Mouse (Mus musculus): ENCODE measurements around the gene Gp1ba. TPM values are rescaled to one million over a fixed set of nuclear protein-coding genes. Genes with fewer than 3 reads are reported as not detected.

Gp1ba gene
- polyA plus RNA-seq, 1 experiment from 2014 or later: 0.07 TPM

DNA sequence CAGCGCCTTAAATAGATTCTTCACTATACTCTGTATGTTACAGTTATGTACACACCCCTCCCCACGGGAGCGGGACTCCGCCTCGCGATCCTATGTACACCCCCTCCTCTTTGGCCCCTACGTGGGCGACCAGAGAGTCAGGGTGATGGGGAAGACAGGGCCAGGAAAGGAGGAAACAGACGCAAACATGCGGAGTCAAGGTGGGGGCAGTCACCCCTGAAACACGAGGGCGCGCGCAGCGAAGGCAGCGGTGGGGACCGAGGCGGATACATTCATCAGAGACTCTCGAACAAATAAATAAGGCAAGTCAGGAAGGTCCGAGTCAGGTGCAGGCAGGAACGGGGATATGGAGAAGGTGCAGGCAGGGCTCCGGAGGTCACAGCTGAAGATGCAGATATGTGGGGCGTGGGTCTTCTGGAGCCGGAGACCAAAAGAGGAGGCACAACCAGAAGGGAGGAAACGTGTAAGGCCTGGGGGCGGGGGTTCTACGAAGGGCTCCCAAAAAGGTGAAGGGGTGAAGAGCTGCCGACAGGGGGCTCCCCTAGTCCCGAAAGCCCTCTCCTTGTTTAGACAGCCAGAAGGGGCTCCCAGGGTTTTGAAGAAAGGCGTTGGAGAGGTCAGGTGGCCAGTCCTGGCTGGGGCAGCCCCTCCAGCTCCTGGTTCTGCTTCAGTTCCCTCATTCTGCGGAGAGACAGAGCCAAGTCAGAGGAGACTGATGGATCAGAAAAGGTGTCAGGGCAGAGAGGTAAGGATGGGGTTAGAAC lies 30.8 kb downstream of the Gp1ba start:
- peak overlapping the region; percentile 93 for H3K4me2 ChIP-seq (replicated peaks; ENCODE audit: low read depth)
- no peaks in the 10 kb centered on the region for H3K9me3 ChIP-seq (ENCODE audit: control insufficient read depth)
- peaks cover 40% of the 10 kb centered on the region for H3K36me3 ChIP-seq (ENCODE audit: control insufficient read depth, insufficient read depth)
- peak overlapping the region; percentile 88 for H3K27ac ChIP-seq (ENCODE audit: low read depth, low read length)
- no peak for ATAC-seq
- no peaks in the 10 kb centered on the region for H3K4me1 ChIP-seq (replicated peaks; ENCODE audit: control insufficient read depth, insufficient read depth, low read length)
- WGBS: under 1% methylated on average over 31 of the region's 31 CpGs
- peak overlapping the region; percentile 59 for H3K9ac ChIP-seq (ENCODE audit: low read depth, low read length)
- peak overlapping the region; percentile 63 for H3K4me3 ChIP-seq (ENCODE audit: low read depth, low read length)
- TF ChIP-seq CTCF (IDR thresholded peaks at IDR 0.05; ENCODE audit: low read depth): peak; percentile 70
- no peaks in the 10 kb centered on the region for H3K27me3 ChIP-seq (replicated peaks; ENCODE audit: control insufficient read depth, insufficient read depth, low read length)

DNA sequence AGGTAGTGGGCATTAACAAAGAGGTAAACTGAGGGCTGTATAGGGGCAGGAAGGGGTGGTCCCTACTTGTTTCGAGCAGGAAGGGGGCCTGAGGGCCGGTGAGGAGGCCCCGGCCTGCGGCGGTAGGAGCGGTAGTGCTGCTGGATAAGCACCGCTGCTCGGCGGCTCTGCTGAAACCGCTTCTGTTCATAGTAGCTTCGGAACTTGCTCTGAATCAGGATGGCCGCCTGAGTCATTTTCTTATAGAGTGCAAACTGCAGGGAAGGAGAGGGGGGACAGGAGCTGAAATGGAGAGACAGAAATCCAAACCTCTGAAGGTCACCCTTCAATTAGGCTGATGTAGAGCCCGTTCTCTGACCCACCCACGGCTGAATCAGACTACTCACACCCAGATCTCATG lies 31.6 kb downstream of the Gp1ba start:
- no peak for TF ChIP-seq CTCF (IDR thresholded peaks at IDR 0.05; ENCODE audit: low read depth)
- H3K27me3 ChIP-seq (replicated peaks; ENCODE audit: control insufficient read depth, insufficient read depth, low read length): no peaks in the 10 kb centered on the region
- 0 out of 2 replicates have a peak overlapping the region, but pooled peaks have one; percentile 63 for H3K4me3 ChIP-seq (ENCODE audit: low read depth, low read length)
- peak overlapping the region; percentile 9; the same call in 1 of the 2 replicates for H3K27ac ChIP-seq (ENCODE audit: low read depth, low read length)
- ATAC-seq: no peak
- peak overlapping the region; percentile 93 for H3K4me2 ChIP-seq (replicated peaks; ENCODE audit: low read depth)
- H3K36me3 ChIP-seq (ENCODE audit: control insufficient read depth, insufficient read depth): peaks cover 42% of the 10 kb centered on the region
- no peaks in the 10 kb centered on the region for H3K4me1 ChIP-seq (replicated peaks; ENCODE audit: control insufficient read depth, insufficient read depth, low read length)
- 39% methylated on average over 14 of the region's 14 CpGs for WGBS
- no peaks in the 10 kb centered on the region for H3K9me3 ChIP-seq (ENCODE audit: control insufficient read depth)
- no peak overlapping the region for H3K9ac ChIP-seq (ENCODE audit: low read depth, low read length)

DNA sequence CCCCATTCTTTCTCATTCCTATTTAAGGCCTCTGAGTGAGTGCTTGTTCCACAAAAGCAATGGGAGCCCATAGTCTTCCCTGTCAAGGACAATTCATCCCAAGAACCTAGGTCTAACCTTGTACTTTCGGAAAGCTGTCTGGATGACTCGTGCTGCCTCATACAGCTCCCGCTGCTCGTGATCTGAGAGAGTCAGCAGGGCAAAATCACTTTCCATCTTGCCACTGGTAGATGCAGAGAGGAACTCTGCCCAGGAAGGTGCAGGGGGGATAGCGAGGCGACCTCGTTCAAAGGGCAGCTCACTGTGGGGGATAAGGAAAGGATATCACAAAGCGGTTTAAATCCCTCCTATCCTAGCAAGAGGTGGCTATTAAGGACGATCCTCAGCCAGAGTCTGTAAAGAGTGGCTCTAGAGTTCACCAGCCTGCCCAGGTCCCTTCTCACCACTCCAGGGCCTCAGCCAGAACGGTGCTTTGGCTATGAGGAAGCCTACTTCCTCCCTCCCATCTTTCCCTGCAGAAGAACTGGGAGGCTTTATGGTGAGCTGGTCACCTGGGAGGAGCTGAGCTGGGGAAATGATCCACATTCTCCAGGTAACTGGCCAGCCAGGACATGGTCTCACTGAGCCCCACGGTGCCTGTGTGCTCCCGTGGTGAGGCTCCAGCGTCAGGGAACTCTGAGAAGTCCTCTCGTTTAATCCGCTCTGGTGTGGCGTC lies 32.6 kb downstream of the Gp1ba start:
- peaks cover 45% of the 10 kb centered on the region for H3K36me3 ChIP-seq (ENCODE audit: control insufficient read depth, insufficient read depth)
- H3K4me1 ChIP-seq (replicated peaks; ENCODE audit: control insufficient read depth, insufficient read depth, low read length): no peaks in the 10 kb centered on the region
- H3K27ac ChIP-seq (ENCODE audit: low read depth, low read length): no peak overlapping the region; the same call in 1 of the 2 replicates
- no peak for TF ChIP-seq CTCF (IDR thresholded peaks at IDR 0.05; ENCODE audit: low read depth)
- no peaks in the 10 kb centered on the region for H3K27me3 ChIP-seq (replicated peaks; ENCODE audit: control insufficient read depth, insufficient read depth, low read length)
- H3K4me3 ChIP-seq (ENCODE audit: low read depth, low read length): no peak overlapping the region
- no peak overlapping the region for H3K4me2 ChIP-seq (replicated peaks; ENCODE audit: low read depth)
- 73% methylated on average over 16 of the region's 16 CpGs for WGBS
- H3K9me3 ChIP-seq (ENCODE audit: control insufficient read depth): no peaks in the 10 kb centered on the region
- peak overlapping the region; percentile 22; the same call in 1 of the 2 replicates for H3K9ac ChIP-seq (ENCODE audit: low read depth, low read length)
- no peak for ATAC-seq

DNA sequence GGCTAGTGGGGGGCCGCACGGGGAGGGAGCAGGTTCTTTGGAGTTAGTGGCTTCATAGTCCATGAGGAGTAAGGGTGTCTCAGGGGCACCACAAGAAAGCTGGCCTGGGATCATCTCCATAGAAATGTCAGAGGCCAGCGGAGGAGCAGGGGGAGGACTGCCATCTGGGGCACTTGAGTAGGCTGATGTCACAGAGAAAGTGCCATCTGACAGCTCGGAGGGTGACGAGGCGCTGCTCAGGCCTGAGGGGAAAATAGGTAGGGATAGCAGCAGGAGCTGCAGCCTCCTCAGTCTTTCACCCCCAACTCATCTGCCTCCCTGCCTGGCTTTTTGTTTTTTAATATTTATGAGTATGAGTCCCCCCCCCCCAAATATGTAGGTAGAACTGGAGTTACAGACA lies 35.1 kb downstream of the Gp1ba start:
- no peak for ATAC-seq
- 89% methylated on average over 6 of the region's 6 CpGs for WGBS
- no peak overlapping the region for H3K4me2 ChIP-seq (replicated peaks; ENCODE audit: low read depth)
- no peak overlapping the region for H3K4me3 ChIP-seq (ENCODE audit: low read depth, low read length)
- no peaks in the 10 kb centered on the region for H3K27me3 ChIP-seq (replicated peaks; ENCODE audit: control insufficient read depth, insufficient read depth, low read length)
- no peaks in the 10 kb centered on the region for H3K4me1 ChIP-seq (replicated peaks; ENCODE audit: control insufficient read depth, insufficient read depth, low read length)
- H3K36me3 ChIP-seq (ENCODE audit: control insufficient read depth, insufficient read depth): peaks cover 62% of the 10 kb centered on the region
- no peaks in the 10 kb centered on the region for H3K9me3 ChIP-seq (ENCODE audit: control insufficient read depth)
- H3K9ac ChIP-seq (ENCODE audit: low read depth, low read length): no peak overlapping the region
- no peak overlapping the region for H3K27ac ChIP-seq (ENCODE audit: low read depth, low read length)
- TF ChIP-seq CTCF (IDR thresholded peaks at IDR 0.05; ENCODE audit: low read depth): no peak

DNA sequence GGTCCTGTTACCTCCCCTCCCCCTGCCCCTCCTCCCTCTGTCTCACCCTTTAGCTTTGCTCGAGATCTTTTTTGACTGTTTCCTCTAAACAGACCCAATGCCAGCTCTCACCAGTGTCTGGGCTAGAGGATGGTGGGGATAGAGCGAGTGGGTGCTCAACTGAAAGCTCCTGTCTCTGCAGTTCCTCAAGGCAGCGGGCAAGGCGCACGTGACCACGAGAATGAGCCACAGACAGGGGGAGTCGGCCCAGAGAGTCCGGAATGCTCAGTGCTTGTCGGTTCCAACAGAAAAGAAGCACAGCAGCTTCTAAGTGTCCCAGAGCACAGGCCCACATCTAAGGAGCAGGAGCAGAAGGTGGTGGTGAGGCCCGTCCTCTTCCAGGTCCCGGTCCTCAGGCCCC lies 35.6 kb downstream of the Gp1ba start:
- 0 out of 2 replicates have a peak, but pooled peaks have one; percentile 6 for TF ChIP-seq CTCF (IDR thresholded peaks at IDR 0.05; ENCODE audit: low read depth)
- no peaks in the 10 kb centered on the region for H3K9me3 ChIP-seq (ENCODE audit: control insufficient read depth)
- H3K4me1 ChIP-seq (replicated peaks; ENCODE audit: control insufficient read depth, insufficient read depth, low read length): no peaks in the 10 kb centered on the region
- H3K9ac ChIP-seq (ENCODE audit: low read depth, low read length): no peak overlapping the region
- peaks cover 65% of the 10 kb centered on the region for H3K36me3 ChIP-seq (ENCODE audit: control insufficient read depth, insufficient read depth)
- no peak overlapping the region for H3K4me3 ChIP-seq (ENCODE audit: low read depth, low read length)
- WGBS: 67% methylated on average over 11 of the region's 11 CpGs
- ATAC-seq: no peak
- H3K27me3 ChIP-seq (replicated peaks; ENCODE audit: control insufficient read depth, insufficient read depth, low read length): no peaks in the 10 kb centered on the region
- no peak overlapping the region for H3K4me2 ChIP-seq (replicated peaks; ENCODE audit: low read depth)
- no peak overlapping the region for H3K27ac ChIP-seq (ENCODE audit: low read depth, low read length)

DNA sequence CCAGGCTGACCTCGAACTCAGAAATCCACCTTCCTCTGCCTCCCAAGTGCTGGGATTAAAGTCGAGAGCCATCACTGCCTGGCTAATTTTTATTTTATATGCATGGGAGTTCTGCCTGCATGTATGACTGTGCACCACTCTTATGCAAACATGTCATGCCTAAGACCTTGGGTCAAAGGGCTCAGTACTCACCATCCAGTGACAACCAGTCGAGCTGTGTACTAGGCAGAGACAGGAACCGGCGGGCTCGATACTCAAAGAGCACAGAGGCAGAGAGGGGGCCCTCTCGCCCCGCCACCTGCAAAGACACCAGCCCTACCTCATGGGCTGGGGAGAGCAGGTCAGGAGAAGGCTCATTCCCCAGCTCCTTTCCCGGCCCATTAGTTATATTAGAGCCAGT lies 39.2 kb downstream of the Gp1ba start:
- no peaks in the 10 kb centered on the region for H3K27me3 ChIP-seq (replicated peaks; ENCODE audit: control insufficient read depth, insufficient read depth, low read length)
- H3K4me2 ChIP-seq (replicated peaks; ENCODE audit: low read depth): no peak overlapping the region
- 70% methylated on average over 9 of the region's 9 CpGs for WGBS
- no peaks in the 10 kb centered on the region for H3K4me1 ChIP-seq (replicated peaks; ENCODE audit: control insufficient read depth, insufficient read depth, low read length)
- H3K9ac ChIP-seq (ENCODE audit: low read depth, low read length): 0 out of 2 replicates have a peak overlapping the region, but pooled peaks have one; percentile 22
- H3K36me3 ChIP-seq (ENCODE audit: control insufficient read depth, insufficient read depth): peaks cover 77% of the 10 kb centered on the region
- ATAC-seq: no peak
- no peak overlapping the region for H3K27ac ChIP-seq (ENCODE audit: low read depth, low read length)
- H3K9me3 ChIP-seq (ENCODE audit: control insufficient read depth): no peaks in the 10 kb centered on the region
- no peak for TF ChIP-seq CTCF (IDR thresholded peaks at IDR 0.05; ENCODE audit: low read depth)
- H3K4me3 ChIP-seq (ENCODE audit: low read depth, low read length): no peak overlapping the region

Data from intestine, postnatal 0 days (tissue).